Comparison of ENCODE assay signal across 16 mouse cellular contexts in the genomic region with DNA sequence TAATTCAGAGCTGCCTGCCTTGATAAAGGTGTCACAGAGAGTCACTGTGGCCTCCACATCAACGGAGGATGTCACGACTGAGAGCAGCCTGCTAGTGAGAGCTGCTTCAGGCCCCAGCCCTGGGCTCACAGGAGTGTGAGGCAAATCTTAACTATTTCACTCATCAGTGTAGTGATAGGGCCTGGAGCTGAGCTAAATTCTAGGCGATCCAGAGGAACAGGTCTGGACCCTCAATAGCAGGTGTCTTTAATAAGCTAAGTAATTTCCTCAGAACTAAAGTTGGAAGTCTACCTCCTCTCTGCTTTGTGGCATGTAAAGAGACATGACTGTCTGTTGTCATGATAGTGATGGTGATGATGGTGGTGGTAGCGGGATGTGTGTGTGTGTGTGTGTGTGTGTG.
"Had no signal": no experiment of that assay in that cellular context is flagged by ENCODE, and none has a peak within 500 bp of the region (broad histone marks: within the 10 kb centered on the region; RNA-seq: fewer than 3 reads in every experiment).

No protein-coding gene starts in this region.

- H3K4me3 ChIP-seq: liver, embryonic 13.5 days; midbrain, embryonic 12.5 days; myocyte; neural tube, embryonic 13.5 days; stomach, embryonic 15.5 days had no signal

- H3K27ac ChIP-seq: liver, embryonic 13.5 days; midbrain, embryonic 12.5 days; neural tube, embryonic 13.5 days; stomach, embryonic 15.5 days had no signal

- H3K9ac ChIP-seq: liver, embryonic 13.5 days; midbrain, embryonic 12.5 days; neural tube, embryonic 13.5 days; stomach, embryonic 15.5 days had no signal

- H3K36me3 ChIP-seq: liver, embryonic 13.5 days; midbrain, embryonic 12.5 days; neural tube, embryonic 13.5 days; stomach, embryonic 15.5 days had no signal

- H3K4me1 ChIP-seq: liver, embryonic 13.5 days had no signal

- DNase-seq: kidney, adult 18-20 months; kidney, adult 9 months; kidney, postnatal 14 days; kidney, postnatal 4 days; left cerebral cortex, postnatal 4 days; liver, embryonic 13.5 days; lung, adult 2 months; retina, postnatal 1 day; right cerebral cortex, postnatal 25 days; spleen, adult 18-20 months; thymus, postnatal 25 days had no signal

- ATAC-seq: midbrain, embryonic 16.5 days had no signal

- H3K4me2 ChIP-seq: liver, embryonic 13.5 days; midbrain, embryonic 12.5 days; neural tube, embryonic 13.5 days; stomach, embryonic 15.5 days had no signal

- H3K9me3 ChIP-seq: liver, embryonic 13.5 days; midbrain, embryonic 12.5 days; neural tube, embryonic 13.5 days; stomach, embryonic 15.5 days had no signal

- H3K27me3 ChIP-seq: liver, embryonic 13.5 days; neural tube, embryonic 13.5 days; stomach, embryonic 15.5 days had no signal
